Mouse (Mus musculus): Measurements from ENCODE around the gene Rev1. TPM values are rescaled to one million over a fixed set of nuclear protein-coding genes. Genes with fewer than 3 reads are reported as not detected.
"Not testable (repeated sequence)": the region's sequence is repeated elsewhere in the genome, so short reads cannot be mapped to it uniquely, and the experiment has no call there.

Gene Rev1
- total and polyA plus RNA-seq, 3 experiments: 22.9 to 25.7 (median 23.4) TPM

GRCm38 (mm10) chr1:38071326-38071725, 58.3 kb downstream of the Rev1 start:
- no peaks in the 10 kb centered on the region for H3K4me1 ChIP-seq (ENCODE audit: control insufficient read depth in 1 of 2, insufficient read depth in 2 of 2)
- H3K9ac ChIP-seq (ENCODE audit: insufficient read depth, low read depth): no peak overlapping the region
- no peaks in the 10 kb centered on the region for H3K79me2 ChIP-seq (replicated peaks; ENCODE audit: control insufficient read depth, extremely low read depth, insufficient read depth, poor library complexity, severe bottlenecking)
- in situ Hi-C loops (cut with MboI; ENCODE audit: low pct_ligation_motif_present, low pct_unique_long_range_greater_than_20kb, low sequenced_read_pairs) (no loop called here), dilution Hi-C loops (cut with MboI; ENCODE audit: extremely low pct_ligation_motif_present, extremely low pct_unique_long_range_greater_than_20kb, low sequenced_read_pairs) (no loop called here)
- peaks cover 48 to 74% of the 10 kb centered on the region in 2 experiments for H3K36me3 ChIP-seq (replicated peaks in 1 of 2; ENCODE audit: control insufficient read depth in 1 of 2, insufficient read depth in 1 of 2, low read length in 1 of 2)
- H3K27me3 ChIP-seq (replicated peaks): no peaks in the 10 kb centered on the region
- DNase-seq (ENCODE audit: extremely low read depth): no peak
- H3K9me3 ChIP-seq (replicated peaks; ENCODE audit: low read length): no peaks in the 10 kb centered on the region
- H3K4me3 ChIP-seq (replicated peaks in 1 of 3; ENCODE audit: low read depth in 2 of 3, low read length in 2 of 3, poor library complexity in 1 of 3): no peak overlapping the region
- no peak overlapping the region for H3K27ac ChIP-seq (ENCODE audit: insufficient read depth, low read depth)
- TF ChIP-seq PAX5 (IDR thresholded peaks at IDR 0.05; ENCODE audit: low read length) (no peak), HCFC1 (IDR thresholded peaks at IDR 0.05; ENCODE audit: low read depth, low read length) (no peak), GABPA (IDR thresholded peaks at IDR 0.05; ENCODE audit: insufficient replicate concordance, low read depth, low read length) (no peak), POLR2A (IDR thresholded peaks at IDR 0.05; ENCODE audit: low read depth, low read length) (no peak), CTCF (conservative IDR thresholded peaks at IDR 0.05 in 1 of 2, IDR thresholded peaks at IDR 0.05 in 1 of 2; ENCODE audit: low read depth in 2 of 2, low read length in 2 of 2) (no peak), ELF1 (IDR thresholded peaks at IDR 0.05; ENCODE audit: low read depth, low read length) (no peak), RCOR1 (conservative IDR thresholded peaks at IDR 0.05; ENCODE audit: low read depth, low read length) (no peak), ZC3H11A (IDR thresholded peaks at IDR 0.05; ENCODE audit: low read depth, low read length) (no peak), JUN (IDR thresholded peaks at IDR 0.05; ENCODE audit: insufficient read depth, low read depth, low read length) (no peak), ZNF384 (IDR thresholded peaks at IDR 0.05; ENCODE audit: low read depth, low read length) (no peak), POLR2AphosphoS2 (IDR thresholded peaks at IDR 0.05; ENCODE audit: low read depth, low read length) (no peak), NRF1 (IDR thresholded peaks at IDR 0.05; ENCODE audit: low read depth, low read length) (no peak), ZMIZ1 (IDR thresholded peaks at IDR 0.05; ENCODE audit: low read depth, low read length) (no peak), NELFE (IDR thresholded peaks at IDR 0.05; ENCODE audit: low read depth, low read length) (no peak)
- no peak overlapping the region for H3K4me2 ChIP-seq (ENCODE audit: insufficient read depth, low read depth, poor library complexity, severe bottlenecking)

- H3K4me1 ChIP-seq (ENCODE audit: control insufficient read depth in 1 of 2, insufficient read depth in 2 of 2): no peaks in the 10 kb centered on the region
- no peaks in the 10 kb centered on the region for H3K27me3 ChIP-seq (replicated peaks)
- no peak for DNase-seq (ENCODE audit: extremely low read depth)
- H3K79me2 ChIP-seq (replicated peaks; ENCODE audit: control insufficient read depth, extremely low read depth, insufficient read depth, poor library complexity, severe bottlenecking): no peaks in the 10 kb centered on the region
- H3K9me3 ChIP-seq (replicated peaks; ENCODE audit: low read length): no peaks in the 10 kb centered on the region
- no peak overlapping the region for H3K4me3 ChIP-seq (replicated peaks in 1 of 3; ENCODE audit: low read depth in 2 of 3, low read length in 2 of 3, poor library complexity in 1 of 3)
- no peak overlapping the region for H3K4me2 ChIP-seq (ENCODE audit: insufficient read depth, low read depth, poor library complexity, severe bottlenecking)
- no peak overlapping the region for H3K27ac ChIP-seq (ENCODE audit: insufficient read depth, low read depth)
- H3K36me3 ChIP-seq (replicated peaks in 1 of 2; ENCODE audit: control insufficient read depth in 1 of 2, insufficient read depth in 1 of 2, low read length in 1 of 2): peaks cover 50 to 74% of the 10 kb centered on the region in 2 experiments
- dilution Hi-C loops (cut with MboI; ENCODE audit: extremely low pct_ligation_motif_present, extremely low pct_unique_long_range_greater_than_20kb, low sequenced_read_pairs) (no loop called here), in situ Hi-C loops (cut with MboI; ENCODE audit: low pct_ligation_motif_present, low pct_unique_long_range_greater_than_20kb, low sequenced_read_pairs) (no loop called here)
- no peak overlapping the region for H3K9ac ChIP-seq (ENCODE audit: insufficient read depth, low read depth)
- no peak for TF ChIP-seq HCFC1 (IDR thresholded peaks at IDR 0.05; ENCODE audit: low read depth, low read length)
- no peak for TF ChIP-seq MYC (IDR thresholded peaks at IDR 0.05; ENCODE audit: low read depth, low read length)
- TF ChIP-seq BHLHE40 (IDR thresholded peaks at IDR 0.05; ENCODE audit: low read depth, low read length): no peak
- no peak for TF ChIP-seq E2F4 (IDR thresholded peaks at IDR 0.05; ENCODE audit: insufficient replicate concordance, low read depth, low read length)
- no peak for TF ChIP-seq RCOR1 (conservative IDR thresholded peaks at IDR 0.05; ENCODE audit: low read depth, low read length)
- TF ChIP-seq NRF1 (IDR thresholded peaks at IDR 0.05; ENCODE audit: low read depth, low read length): no peak
- no peak for TF ChIP-seq NELFE (IDR thresholded peaks at IDR 0.05; ENCODE audit: low read depth, low read length)
- no peak for TF ChIP-seq USF1 (IDR thresholded peaks at IDR 0.05; ENCODE audit: low read depth, low read length)
- TF ChIP-seq CHD1 (IDR thresholded peaks at IDR 0.05; ENCODE audit: low read depth, low read length): no peak
- TF ChIP-seq ELF1 (IDR thresholded peaks at IDR 0.05; ENCODE audit: low read depth, low read length): no peak
- no peak for TF ChIP-seq PAX5 (IDR thresholded peaks at IDR 0.05; ENCODE audit: low read length)
- no peak for TF ChIP-seq EP300 (IDR thresholded peaks at IDR 0.05; ENCODE audit: low read length)
- no peak for TF ChIP-seq MXI1 (IDR thresholded peaks at IDR 0.05; ENCODE audit: low read depth, low read length)
Observed at GRCm38 (mm10) chr1:38067276-38067675, 62.3 kb downstream of the Rev1 start.

- H3K27ac ChIP-seq (ENCODE audit: insufficient read depth, low read depth); in situ Hi-C loops (cut with MboI; ENCODE audit: low pct_ligation_motif_present, low pct_unique_long_range_greater_than_20kb, low sequenced_read_pairs); H3K27me3 ChIP-seq (replicated peaks); DNase-seq (ENCODE audit: extremely low read depth); H3K79me2 ChIP-seq (replicated peaks; ENCODE audit: control insufficient read depth, extremely low read depth, insufficient read depth, poor library complexity, severe bottlenecking); dilution Hi-C loops (cut with MboI; ENCODE audit: extremely low pct_ligation_motif_present, extremely low pct_unique_long_range_greater_than_20kb, low sequenced_read_pairs); H3K4me2 ChIP-seq (ENCODE audit: insufficient read depth, low read depth, poor library complexity, severe bottlenecking); H3K4me3 ChIP-seq (replicated peaks in 1 of 3; ENCODE audit: low read depth in 2 of 3, low read length in 2 of 3, poor library complexity in 1 of 3); H3K9me3 ChIP-seq (replicated peaks; ENCODE audit: low read length); H3K9ac ChIP-seq (ENCODE audit: insufficient read depth, low read depth); H3K4me1 ChIP-seq (ENCODE audit: control insufficient read depth in 1 of 2, insufficient read depth in 2 of 2): not testable (repeated sequence)
- H3K36me3 ChIP-seq (replicated peaks in 1 of 2; ENCODE audit: control insufficient read depth in 1 of 2, insufficient read depth in 1 of 2, low read length in 1 of 2): peaks cover 44 to 68% of the 10 kb centered on the region in 2 experiments
Observed at GRCm38 (mm10) chr1:38062156-38062555, 67.4 kb downstream of the Rev1 start.

All from CH12.LX (cell line).